Mouse (Mus musculus) kidney, adult 11 months (tissue): ENCODE measurements around the gene Gxylt1.
"Not testable (repeated sequence)": the region's sequence is repeated elsewhere in the genome, so short reads cannot be mapped to it uniquely, and the experiment has no call there.

Source experiments
- DNase-seq: peaks from one replicate; pipeline ENCODE4 v3.0.0; 2022

Gene Gxylt1

GRCm38 (mm10) chr15:93274679-93275583 is at the start of gene Gxylt1:
Gxylt1 (minus strand) TSS chr15:93275179.
- DNase-seq: peak; percentile 99

GRCm38 (mm10) chr15:93318781-93319180 is 43.8 kb upstream of the Gxylt1 start:
- no peak for DNase-seq

GRCm38 (mm10) chr15:93310304-93310703 is 35.3 kb upstream of the Gxylt1 start:
- not testable (repeated sequence) for DNase-seq

GRCm38 (mm10) chr15:93298197-93298596 is 23.2 kb upstream of the Gxylt1 start:
- DNase-seq: no peak

GRCm38 (mm10) chr15:93294483-93294882 is 19.5 kb upstream of the Gxylt1 start:
- DNase-seq: no peak

- no peak for DNase-seq
Measured at GRCm38 (mm10) chr15:93288321-93288720, 13.3 kb upstream of the Gxylt1 start.

GRCm38 (mm10) chr15:93287628-93288027 is 12.6 kb upstream of the Gxylt1 start:
- DNase-seq: no peak

GRCm38 (mm10) chr15:93285244-93285643 is 10.3 kb upstream of the Gxylt1 start:
- DNase-seq: no peak

- DNase-seq: no peak
Measured at GRCm38 (mm10) chr15:93284326-93284725, 9.3 kb upstream of the Gxylt1 start.

GRCm38 (mm10) chr15:93283349-93283748 is 8.4 kb upstream of the Gxylt1 start:
- DNase-seq: no peak

- DNase-seq: peak; percentile 24
Measured at GRCm38 (mm10) chr15:93276276-93276675, 1.3 kb upstream of the Gxylt1 start.

GRCm38 (mm10) chr15:93275623-93276022 is 644 bp upstream of the Gxylt1 start:
- DNase-seq: no peak

GRCm38 (mm10) chr15:93273788-93274678 is 946 bp downstream of the Gxylt1 start:
- no peak for DNase-seq

GRCm38 (mm10) chr15:93272948-93273347 is 2.0 kb downstream of the Gxylt1 start:
- DNase-seq: no peak

GRCm38 (mm10) chr15:93270289-93270855 is 4.6 kb downstream of the Gxylt1 start:
- DNase-seq: no peak

- no peak for DNase-seq
Measured at GRCm38 (mm10) chr15:93269572-93269971, 5.4 kb downstream of the Gxylt1 start.

- DNase-seq: no peak
Measured at GRCm38 (mm10) chr15:93268001-93268400, 7.0 kb downstream of the Gxylt1 start.

GRCm38 (mm10) chr15:93267479-93267878 is 7.5 kb downstream of the Gxylt1 start:
- DNase-seq: no peak

GRCm38 (mm10) chr15:93266361-93266760 is 8.6 kb downstream of the Gxylt1 start:
- DNase-seq: no peak

GRCm38 (mm10) chr15:93265728-93266127 is 9.3 kb downstream of the Gxylt1 start:
- peak; percentile 55 for DNase-seq

- DNase-seq: no peak
Measured at GRCm38 (mm10) chr15:93265231-93265630, 9.7 kb downstream of the Gxylt1 start.

GRCm38 (mm10) chr15:93264221-93264620 is 10.8 kb downstream of the Gxylt1 start:
- DNase-seq: no peak

GRCm38 (mm10) chr15:93263566-93263965 is 11.4 kb downstream of the Gxylt1 start:
- DNase-seq: no peak
